Mouse (Mus musculus) small intestine, adult 2 months (tissue): ENCODE measurements around the gene Dnajc2.

Source experiments
- CTCF ChIP-seq: fragments of 200-500 bp; IDR thresholded peaks from 2 replicates; pipeline ENCODE4 v1.5.1; 2012; ENCODE audit warnings: low read depth, mild to moderate bottlenecking, control low read depth, inconsistent platforms, low read length, moderate library complexity, mixed read lengths; ENCODE audit not compliant: insufficient replicate concordance, insufficient read length; ENCODE audit errors: extremely low read depth
- POLR2A ChIP-seq: fragments of 200-500 bp; IDR thresholded peaks from 2 replicates; pipeline ENCODE4 v1.6.1; 2012; ENCODE audit warnings: low read depth, mild to moderate bottlenecking, control low read depth, inconsistent platforms, low read length, moderate library complexity

DNA sequence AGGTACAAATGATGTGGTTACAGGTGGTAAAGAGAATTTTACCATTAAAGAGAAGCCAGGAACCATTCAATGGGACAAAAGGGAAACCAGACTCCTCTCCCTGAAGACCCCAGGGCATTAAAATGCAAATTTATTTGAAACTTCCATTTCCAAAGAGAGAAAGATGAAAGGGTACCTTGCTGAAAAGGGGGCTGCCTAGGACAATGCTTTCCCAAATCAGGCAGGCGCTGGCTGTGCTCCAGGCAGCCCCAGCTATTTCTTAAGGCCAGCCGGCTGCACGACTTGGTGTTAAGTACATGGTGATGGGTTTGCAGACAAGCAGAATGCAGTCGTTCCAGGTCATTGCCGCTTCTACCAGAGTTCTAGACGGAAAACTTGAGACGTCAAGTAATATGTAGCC, 41.3 kb upstream of the Dnajc2 start:
- TF ChIP-seq CTCF: no peak
- no peak for TF ChIP-seq POLR2A
